Mouse (Mus musculus) c-Kit-positive CD71-positive TER-119-positive erythroid progenitor cells, embryonic 14.5 days (primary cell): ENCODE data around the gene Myh14.

Source experiments
- DNase-seq: peaks from one replicate; pipeline ENCODE4 v3.0.0-alpha.2; 2013; ENCODE audit warnings: low spot score

Myh14 gene

DNA sequence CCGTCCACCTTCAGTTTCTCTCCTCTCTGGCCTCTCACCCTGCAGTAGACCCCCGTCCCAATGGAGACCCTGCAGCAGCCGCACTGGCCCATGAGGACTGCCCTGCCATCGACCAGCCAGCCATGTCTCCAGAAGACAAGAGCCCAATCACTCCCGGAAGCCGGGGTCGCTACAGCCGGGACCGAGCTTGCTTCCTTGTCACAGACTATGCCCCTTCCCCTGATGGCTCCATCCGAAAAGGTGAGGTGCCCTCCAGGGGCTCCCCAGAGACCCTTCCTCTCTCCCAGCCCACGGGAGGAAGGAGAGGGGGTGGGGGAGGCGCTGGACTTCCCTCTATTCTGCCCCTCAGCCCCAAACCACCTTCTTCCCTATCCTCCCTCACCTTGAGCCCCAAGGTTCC, 72.3 kb downstream of the Myh14 start:
- no peak for DNase-seq

DNA sequence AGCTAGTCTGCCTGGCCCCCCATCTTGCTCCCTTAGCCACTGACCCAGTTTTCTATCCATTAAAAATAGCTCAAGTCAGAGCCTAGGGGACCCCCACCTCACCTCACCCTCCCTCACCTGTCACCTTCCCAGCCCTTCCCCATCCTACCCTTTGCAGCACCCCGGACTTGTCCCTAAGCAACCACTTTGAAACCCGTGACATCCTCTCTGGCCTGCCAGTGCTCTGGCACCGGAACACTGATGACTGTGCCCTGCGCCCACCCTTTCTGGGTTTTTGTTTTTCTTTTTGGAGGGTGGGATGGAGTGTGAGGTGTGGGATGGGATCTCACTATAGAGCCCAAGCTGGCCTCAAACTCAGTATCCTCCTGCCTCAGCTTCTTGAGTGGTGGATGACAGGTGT, 73.0 kb downstream of the Myh14 start:
- no peak for DNase-seq

DNA sequence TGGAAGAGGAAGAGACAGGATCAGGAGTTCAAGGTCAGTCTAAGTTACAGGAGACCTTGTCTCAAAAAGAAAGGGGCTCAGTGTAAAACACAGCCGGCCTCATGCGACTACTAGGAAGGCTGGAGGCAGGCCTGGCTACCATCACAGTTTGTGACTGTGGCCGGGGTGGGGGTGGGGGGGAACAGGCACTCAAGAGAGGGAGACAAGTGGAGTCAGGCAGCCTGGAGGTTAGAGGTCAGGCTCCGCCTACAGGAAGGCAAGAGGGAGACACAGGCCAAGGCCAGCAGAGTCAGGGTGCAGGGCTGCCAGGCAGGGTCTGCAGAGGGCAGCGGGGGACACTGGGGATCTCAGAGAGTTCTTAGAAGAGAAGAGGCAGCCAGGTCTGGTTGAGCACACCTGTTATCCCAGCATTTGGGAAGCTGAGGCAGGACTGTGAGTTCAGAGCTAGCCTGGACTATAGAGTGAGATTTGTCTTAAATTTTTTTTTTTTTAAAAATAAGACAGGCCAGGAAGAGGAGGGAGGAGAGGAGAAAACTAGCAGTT, 73.6 kb downstream of the Myh14 start:
- no peak for DNase-seq

DNA sequence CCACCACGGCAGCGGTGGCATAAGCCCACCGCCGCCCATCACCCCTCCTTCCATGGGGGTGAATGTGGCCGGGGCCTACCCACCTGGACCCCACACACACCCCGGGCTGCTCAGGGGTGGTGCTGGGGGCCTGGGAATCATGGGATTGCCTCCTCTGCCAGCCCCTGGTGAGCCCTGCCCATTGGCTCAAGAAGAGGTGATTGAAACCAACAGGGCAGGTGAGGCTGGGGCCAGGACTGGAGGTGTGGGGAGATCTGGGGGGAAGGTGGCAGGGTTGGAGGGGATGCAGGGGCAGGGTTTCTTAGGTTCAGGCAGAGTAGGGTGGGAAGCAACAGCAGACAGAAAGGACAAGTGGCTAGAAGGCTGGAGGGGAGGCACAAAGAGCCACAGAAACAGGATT, 74.6 kb downstream of the Myh14 start:
- no peak for DNase-seq

DNA sequence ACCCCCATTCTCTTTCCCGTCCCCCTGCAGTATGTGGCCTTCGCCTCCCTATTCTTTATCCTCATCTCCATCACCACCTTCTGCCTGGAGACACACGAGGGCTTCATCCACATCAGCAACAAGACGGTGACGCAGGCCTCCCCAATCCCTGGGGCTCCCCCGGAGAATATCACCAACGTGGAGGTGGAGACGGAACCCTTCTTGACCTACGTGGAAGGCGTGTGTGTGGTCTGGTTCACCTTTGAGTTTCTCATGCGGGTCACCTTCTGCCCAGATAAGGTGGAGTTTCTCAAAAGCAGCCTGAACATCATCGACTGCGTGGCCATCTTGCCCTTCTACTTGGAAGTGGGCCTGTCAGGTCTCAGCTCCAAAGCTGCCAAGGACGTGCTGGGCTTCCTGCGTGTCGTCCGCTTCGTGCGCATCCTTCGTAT, 75.5 kb downstream of the Myh14 start:
- no peak for DNase-seq

DNA sequence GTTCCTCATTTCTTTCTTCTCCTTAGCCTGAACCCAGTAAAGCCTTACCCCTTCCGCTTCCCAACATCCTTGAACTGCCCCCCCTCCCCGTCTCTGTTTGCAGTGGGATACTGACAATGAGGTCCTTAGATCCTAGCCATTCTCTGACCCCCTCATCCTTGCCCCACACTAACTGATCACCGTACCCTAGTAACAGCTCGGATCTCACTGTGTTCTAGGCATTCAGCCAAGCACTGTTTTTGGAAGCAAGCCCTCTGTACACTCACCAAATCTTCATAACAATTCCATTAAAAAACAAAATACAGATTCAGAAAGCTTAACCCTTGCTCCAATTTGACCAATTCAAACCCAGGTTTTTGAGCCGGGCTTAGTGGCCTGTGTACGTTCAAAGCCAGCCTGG, 76.4 kb downstream of the Myh14 start:
- DNase-seq: no peak

DNA sequence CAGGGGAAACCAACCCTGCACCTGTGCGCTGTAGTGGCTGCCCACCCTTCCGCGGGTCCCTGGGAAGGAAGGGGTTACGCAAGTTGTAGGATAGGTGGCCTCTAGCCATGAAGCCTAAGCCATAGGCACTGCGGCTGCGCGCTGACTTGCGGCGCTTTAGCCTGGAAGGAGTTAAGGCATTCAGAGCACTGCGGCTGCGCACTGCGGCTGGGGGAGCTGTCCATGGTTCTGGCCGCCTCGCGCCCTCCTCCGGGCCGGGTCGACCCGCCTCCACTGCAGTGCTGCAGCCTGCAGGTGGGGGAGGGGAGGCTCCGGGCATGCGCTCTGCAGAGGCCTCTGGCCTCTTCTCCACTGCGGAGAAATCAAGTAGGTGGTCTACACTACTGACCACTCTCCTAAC, 76.9 kb downstream of the Myh14 start:
- peak; percentile 38 for DNase-seq

DNA sequence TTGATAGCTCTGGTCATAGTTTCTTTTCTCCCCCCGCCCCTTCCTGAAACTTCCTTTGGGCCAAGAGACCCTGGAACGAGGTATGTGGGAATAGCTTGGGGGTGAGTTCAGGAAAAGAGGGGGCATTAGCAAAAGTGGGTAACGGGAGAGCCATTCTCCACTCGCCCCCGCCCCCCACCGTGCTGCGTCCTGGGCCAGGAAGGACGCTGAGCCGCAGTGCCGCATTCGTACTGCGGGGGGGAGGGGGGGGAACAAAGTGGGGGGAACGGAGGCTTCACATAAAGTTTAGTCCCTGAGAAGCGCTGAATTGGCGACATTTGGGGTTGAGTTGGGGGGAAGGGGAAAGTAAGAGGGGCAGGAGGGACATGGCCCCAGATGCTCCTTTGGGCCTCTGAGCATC, 77.6 kb downstream of the Myh14 start:
- DNase-seq: no peak

DNA sequence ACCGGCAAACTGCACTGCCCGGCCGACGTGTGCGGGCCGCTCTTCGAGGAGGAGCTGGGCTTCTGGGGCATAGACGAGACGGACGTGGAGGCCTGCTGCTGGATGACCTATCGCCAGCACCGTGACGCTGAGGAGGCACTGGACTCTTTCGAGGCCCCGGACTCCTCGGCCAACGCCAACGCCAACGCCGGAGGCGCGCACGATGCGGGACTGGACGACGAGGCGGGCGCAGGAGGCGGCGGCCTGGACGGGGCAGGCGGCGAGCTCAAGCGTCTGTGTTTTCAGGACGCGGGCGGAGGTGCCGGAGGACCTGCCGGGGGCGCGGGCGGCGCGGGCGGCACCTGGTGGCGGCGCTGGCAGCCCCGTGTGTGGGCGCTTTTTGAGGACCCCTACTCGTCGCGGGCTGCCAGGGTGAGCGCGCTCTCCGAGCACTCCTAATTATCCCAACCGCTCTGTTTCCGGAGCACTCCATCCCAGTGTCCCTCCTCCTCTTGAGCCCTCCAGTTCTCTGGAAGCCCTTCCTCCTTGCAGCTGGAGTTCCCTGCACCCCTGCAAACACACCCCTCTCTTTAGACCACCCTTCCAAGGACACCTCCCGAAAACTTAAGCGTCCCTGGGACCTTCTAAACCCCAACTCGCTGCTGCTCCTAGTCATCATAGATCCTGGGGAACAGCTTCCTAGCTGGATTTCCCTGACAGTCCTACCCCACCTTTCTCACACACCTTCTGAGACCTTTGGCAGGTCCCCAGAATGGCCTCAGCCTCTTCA, 79.1 kb downstream of the Myh14 start:
- no peak for DNase-seq

DNA sequence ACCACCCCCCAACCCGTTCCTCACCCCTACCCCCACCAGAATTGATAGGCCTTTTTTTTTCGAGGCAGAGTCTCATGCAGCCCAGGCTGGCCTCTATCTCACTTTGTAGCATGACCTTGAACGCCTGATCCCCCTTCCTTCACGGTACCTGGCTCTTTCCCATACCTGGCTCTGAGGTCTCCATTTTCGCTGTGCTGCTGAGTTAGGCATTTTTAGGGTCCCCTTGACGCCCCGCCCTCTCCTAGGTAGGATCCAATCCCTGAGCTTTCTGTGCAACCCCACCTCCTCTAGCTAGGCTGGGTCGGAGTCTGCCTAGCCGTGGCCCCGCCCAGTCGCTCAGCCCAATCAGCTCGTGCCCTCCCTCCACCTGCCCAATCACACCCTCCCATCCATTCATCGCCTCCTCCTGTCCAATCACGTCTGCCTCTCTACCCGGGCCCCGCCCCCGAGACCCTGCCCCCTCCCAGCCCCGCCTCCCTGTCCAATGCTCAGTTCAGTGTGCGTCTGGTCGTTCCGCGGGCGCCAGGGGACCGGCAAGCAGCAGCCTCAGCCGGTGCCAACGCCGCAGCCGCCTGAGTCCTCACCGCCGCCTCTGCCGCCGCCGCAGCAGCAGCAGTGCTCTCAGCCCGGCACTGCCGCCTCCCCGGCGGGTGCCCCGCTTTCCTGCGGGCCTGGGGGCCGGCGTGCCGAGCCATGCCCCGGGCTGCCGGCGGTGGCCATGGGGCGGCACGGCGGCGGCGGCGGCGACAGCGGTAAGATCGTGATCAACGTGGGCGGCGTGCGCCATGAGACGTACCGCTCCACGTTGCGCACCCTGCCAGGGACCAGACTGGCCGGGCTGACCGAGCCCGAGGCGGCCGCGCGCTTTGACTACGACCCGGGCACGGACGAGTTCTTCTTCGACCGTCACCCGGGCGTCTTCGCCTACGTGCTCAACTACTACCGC, 80.0 kb downstream of the Myh14 start, which contains the start of gene Kcnc3:
TSS of gene Kcnc3 (plus strand) at position 263 of the 946 bp plus-strand sequence.
- peak; percentile 54 for DNase-seq

DNA sequence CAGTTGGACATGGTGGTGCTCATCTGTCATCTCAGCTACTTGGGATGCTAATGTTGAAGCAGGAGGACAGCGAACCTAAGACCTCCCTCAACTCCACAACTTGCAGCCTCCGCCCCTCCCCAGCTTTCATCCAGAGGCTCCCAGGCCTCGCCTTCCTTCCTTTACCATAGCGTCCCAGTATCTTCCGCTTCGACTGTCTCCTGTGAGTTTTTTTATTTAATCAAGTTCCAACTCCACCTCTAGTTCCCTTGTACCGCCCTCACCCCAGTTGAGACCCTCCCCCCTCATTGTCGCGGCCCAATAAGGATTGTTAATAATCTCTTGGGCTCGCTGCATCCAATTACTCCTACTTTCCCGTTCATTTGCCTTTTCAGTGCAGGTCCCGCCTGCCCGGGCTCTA, 80.7 kb downstream of the Myh14 start:
- no peak for DNase-seq

DNA sequence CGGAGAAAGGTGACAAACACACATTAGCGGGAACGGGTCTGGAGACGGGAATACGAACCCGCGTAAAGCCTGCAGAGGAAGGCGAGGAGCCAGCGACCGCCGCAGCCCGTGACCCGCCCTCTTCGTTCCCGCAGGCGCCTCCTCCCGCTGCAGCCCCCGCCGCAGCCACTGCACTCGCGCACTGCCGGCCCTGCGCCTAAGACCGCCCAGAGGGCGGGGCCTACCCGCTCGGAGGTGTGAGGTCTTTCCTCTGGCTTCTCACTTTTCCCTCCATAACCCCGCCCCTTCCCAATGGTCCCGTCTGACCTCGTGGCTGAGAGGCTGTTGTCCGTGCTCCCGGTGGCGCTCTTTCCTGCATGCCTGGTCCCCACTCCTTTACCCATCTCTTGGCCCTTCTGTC, 81.5 kb downstream of the Myh14 start:
- no peak for DNase-seq

DNA sequence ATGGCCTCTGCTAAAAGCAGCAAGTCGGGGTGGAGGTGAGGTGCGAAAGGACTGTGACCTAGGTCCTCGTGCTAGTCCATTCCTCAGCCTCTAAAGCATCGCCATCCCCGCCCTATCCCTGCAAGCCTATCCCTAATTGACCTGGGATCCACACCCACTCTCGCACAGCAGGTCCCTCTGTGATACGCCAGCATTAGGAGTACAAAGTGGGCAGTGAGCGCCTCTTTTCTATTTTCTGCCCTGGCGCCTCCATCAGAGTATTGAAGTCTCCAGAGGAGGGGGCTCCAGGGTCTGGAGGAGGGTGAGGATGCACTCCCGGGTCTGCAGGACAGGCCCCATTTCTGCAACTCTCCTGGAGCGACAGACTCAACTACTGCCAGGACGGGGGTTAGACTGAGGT, 82.3 kb downstream of the Myh14 start:
- DNase-seq: no peak

DNA sequence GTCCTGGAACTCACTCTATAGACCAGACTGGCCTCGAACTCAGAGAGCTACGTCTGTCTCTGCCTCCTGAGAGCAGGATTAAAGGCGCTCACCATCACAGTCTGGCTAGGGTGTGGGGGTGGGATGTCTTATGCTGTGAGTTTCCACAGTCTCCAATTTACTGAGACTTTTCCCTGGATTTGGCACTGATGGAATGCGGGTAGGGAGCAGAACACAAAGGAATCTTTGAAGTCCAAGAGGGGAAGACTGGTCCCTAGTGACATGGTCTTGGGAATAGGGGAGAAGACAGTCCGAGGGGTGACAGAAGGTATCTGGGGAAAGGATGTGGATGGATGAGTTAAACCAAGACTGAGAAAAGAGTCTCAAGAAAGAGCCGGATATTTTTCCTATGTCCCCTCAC, 83.0 kb downstream of the Myh14 start:
- DNase-seq: no peak

DNA sequence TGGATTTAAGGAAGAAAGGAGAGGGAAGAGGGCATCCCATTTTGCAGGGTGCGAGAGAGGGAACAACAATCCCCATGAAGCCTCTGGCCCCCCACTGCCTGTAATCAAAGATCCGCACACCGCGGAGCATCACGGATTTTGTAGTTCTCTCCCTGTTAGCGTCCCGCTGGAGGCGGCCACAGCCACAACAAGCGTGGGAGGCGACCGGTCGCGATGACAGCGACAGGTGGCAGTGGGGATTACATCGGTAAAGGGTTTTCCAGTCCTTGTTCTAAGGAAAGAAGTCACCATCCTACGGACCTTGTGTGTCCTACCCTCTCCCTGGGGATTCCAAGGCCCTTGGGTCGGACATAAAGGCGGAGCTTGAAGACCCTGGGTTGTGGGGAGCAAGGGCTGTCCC, 83.7 kb downstream of the Myh14 start:
- no peak for DNase-seq

DNA sequence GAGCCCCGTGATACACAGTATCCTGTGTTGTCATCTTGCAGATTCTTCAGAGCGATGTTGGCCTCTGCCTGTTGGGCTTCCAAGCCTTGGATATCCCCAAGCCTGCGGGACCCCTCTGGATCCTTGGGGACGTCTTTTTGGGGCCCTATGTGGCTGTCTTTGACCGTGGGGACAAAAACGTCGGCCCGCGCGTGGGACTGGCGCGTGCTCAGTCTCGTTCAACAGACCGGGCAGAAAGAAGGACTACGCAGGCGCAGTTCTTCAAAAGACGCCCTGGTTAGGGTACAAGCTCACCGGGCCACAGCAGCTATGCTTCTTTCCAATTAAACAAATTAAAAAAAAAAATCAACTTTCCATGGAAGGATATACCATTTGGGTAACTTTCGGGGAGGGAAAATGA, 84.1 kb downstream of the Myh14 start:
- DNase-seq: no peak

DNA sequence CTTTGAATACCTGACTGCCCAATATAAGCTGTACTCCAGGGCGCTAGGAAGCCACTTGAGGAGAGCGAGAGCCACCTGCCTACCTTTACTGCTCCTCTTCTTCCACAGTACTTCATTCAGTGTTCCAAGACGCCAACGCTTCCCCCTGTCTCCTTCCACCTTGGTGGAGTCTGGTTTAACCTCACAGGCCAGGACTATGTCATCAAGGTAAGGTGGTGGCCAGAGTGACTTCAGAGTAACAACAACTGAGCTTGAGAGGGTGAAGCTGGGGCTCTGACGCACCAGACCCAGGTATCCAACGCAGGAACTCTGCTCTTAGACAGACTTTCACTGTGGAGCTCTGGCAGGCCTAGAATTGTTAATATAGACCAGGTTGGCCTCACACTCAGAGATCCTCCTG, 85.0 kb downstream of the Myh14 start:
- no peak for DNase-seq

DNA sequence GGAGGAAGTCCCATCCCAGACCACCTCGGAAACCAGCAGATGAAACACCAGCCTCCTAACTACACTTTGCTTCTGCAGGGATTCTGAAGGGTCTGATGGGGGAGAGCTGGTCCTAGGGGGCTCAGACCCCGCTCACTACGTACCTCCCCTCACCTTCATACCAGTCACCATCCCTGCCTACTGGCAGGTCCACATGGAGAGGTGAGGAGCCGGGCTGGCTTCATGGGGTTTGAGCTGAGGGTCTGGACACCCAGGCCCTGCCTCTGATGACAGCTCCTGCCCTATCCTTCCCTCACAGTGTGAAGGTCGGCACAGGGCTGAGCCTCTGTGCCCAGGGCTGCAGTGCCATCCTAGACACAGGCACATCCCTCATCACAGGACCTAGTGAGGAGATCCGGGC, 85.7 kb downstream of the Myh14 start:
- DNase-seq: no peak

DNA sequence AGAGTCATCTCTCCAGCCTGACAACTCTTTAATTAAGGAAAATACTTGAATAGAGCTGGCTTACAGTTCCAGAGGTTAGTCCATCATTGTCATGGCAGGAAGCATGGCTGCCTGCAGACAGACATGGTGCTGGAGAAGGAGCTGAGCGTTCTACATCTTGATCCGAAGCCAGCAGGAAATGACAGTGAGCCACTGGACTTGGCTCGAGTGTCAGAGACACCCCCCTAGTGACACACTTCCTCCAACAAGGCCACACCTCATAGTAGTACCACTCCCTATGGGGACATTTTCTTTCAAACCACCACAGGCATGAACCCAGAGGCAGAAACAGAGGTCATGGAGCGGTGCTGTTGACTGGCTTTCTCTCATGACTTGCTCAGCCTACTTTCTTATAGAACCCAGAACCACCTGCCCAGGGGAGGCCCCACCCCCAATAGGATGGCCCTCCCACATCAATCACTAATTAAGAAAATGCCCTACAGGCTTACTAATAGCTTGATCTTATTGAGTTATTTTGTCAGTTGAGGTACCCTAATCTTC, 86.3 kb downstream of the Myh14 start:
- no peak for DNase-seq

DNA sequence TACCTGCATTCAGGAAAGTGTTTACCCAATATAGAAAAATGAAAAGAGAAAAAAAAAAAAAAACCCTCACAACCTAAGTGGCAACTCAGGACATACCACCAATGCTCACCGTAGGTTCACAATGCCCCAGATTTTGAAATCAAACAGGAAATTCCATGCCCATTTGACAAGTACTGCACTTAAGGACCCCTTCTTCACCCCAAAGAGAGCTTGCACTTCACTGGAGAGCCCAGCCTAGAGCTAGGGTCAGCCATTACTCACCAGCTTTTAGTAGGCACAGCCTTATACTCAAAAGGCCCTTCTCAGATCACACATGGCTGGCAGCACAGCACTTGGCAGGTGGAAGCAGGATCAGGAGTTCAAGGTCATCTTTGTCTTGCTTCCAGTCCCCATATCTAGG, 87.5 kb downstream of the Myh14 start:
- no peak for DNase-seq

DNA sequence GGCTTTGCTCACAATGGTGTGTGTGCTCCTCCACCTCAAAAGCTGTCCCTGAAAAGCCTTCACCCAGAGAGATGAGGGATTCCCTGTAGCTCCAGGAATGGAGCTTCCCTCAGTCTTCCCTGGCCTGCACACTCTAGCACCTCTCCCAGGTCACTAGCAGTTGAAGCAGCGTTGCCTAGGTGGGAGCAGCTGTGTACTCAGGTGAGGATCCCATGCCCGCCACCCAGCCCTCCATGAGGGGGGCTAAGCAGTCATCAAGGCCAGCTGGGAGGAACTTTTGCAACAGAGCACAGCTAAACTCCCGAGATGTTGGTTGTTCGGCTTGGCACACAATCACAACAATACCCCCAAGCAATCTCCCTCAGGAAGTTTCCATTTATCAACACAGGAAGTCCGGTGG, 87.9 kb downstream of the Myh14 start:
- DNase-seq: no peak

DNA sequence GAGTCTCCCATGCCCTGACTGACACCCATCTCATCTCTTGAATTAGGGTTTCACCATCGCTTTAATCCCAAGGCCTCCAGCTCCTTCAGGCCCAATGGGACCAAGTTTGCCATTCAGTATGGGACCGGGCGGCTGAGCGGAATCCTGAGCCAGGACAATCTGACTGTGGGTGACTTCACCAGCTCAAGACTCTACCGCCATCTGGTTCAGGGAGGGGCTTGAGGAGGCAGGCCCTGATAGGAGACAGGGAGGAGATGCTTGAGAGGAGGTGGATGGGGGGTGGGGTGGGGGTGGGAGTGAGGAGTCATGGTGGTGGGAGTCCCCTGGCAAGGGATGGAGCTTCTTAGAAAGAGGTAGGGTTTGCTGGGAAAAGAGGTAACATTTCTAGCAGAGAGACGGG, 89.0 kb downstream of the Myh14 start:
- DNase-seq: no peak
